Mouse (Mus musculus) gastrocnemius, postnatal 36 days (tissue): ENCODE data around the gene Map3k15. TPM values are rescaled to one million over a fixed set of nuclear protein-coding genes. Genes with fewer than 3 reads are reported as not detected.
A peak's percentile ranks its signal among the peaks of the same experiment; 100 is the strongest.

Source experiments
- DNase-seq, 2 experiments: peaks; one replicate each; pipeline ENCODE4 v3.0.0; 2022
- intact Hi-C: fragments of 180-260 bp; cut with DNase I; formaldehyde crosslinking; loops from one replicate; pipeline ENCODE4 v1.15.1; 2025
- long read RNA-seq, 2 experiments: library from polyadenylated mRNA; stranded (forward); transcript quantifications; one replicate each; pipeline ENCODE4 v2.0.0; 2021
- total RNA-seq, 2 experiments: library from RNA; stranded (reverse); gene quantifications; 2 replicates each; pipeline ENCODE4 v1.2.3; 2021

The Map3k15 gene
- total RNA-seq = under 1 TPM; 0.23 to 0.32 TPM
- long read RNA-seq, experiment 1 = 0 reads
- long read RNA-seq, experiment 2 = 0 reads

GRCm38 (mm10) chrX:159988002-159988960 is at the start of gene Map3k15:
TSS of gene Map3k15 (plus strand) at chrX:159988433.
- peak in 1 of 2 experiments; percentile 36 for DNase-seq
- intact Hi-C loops = loop anchor here (5.0 kb wide), 1 partner anchor 129 kb away; no protein-coding TSS in a partner anchor

- intact Hi-C loops = no loop called here
Measured at GRCm38 (mm10) chrX:159942569-159942968, 45.7 kb upstream of the Map3k15 start.

GRCm38 (mm10) chrX:159943586-159943985 is 44.6 kb upstream of the Map3k15 start:
- intact Hi-C loops = no loop called here
- DNase-seq = no peak

More at GRCm38 (mm10) chrX:159942569-159942968, 45.7 kb upstream of the Map3k15 start:
- DNase-seq = peak; percentile 15 to 35

- no peak for DNase-seq
- intact Hi-C loops = no loop called here
Measured at GRCm38 (mm10) chrX:159953546-159954429, 34.4 kb upstream of the Map3k15 start.

GRCm38 (mm10) chrX:159954430-159954779 is 33.8 kb upstream of the Map3k15 start:
- intact Hi-C loops = no loop called here
- DNase-seq = no peak

- intact Hi-C loops = no loop called here
- no peak for DNase-seq
Measured at GRCm38 (mm10) chrX:159955433-159955832, 32.8 kb upstream of the Map3k15 start.

- intact Hi-C loops = loop anchor here (5.0 to 10.0 kb wide), 2 partner anchors 334 to 427 kb away; partner anchors contain the start of gene Sh3kbp1
- no peak for DNase-seq
Measured at GRCm38 (mm10) chrX:159961385-159961784, 26.8 kb upstream of the Map3k15 start.

- DNase-seq = peak in 1 of 2 experiments; percentile 34
- intact Hi-C loops = loop anchor here (5.0 to 10.0 kb wide), 2 partner anchors 336 to 428 kb away; partner anchors contain the start of gene Sh3kbp1
Measured at GRCm38 (mm10) chrX:159963273-159963672, 25.0 kb upstream of the Map3k15 start.

- intact Hi-C loops = loop anchor here (5.0 to 10.0 kb wide), 2 partner anchors 337 to 429 kb away; partner anchors contain the start of gene Sh3kbp1
- no peak for DNase-seq
Measured at GRCm38 (mm10) chrX:159963925-159964324, 24.3 kb upstream of the Map3k15 start.

GRCm38 (mm10) chrX:159969025-159969424 is 19.2 kb upstream of the Map3k15 start:
- intact Hi-C loops = loop anchor here (10.0 kb wide), 1 partner anchor 434 kb away; no protein-coding TSS in a partner anchor
- no peak for DNase-seq

- intact Hi-C loops = loop anchor here (5.0 kb wide), 1 partner anchor 201 kb away; no protein-coding TSS in a partner anchor
- no peak for DNase-seq
Measured at GRCm38 (mm10) chrX:159971091-159971779, 17.0 kb upstream of the Map3k15 start.

- DNase-seq = no peak
- intact Hi-C loops = loop anchor here (5.0 kb wide), 1 partner anchor 199 kb away; no protein-coding TSS in a partner anchor
Measured at GRCm38 (mm10) chrX:159973730-159974129, 14.5 kb upstream of the Map3k15 start.

GRCm38 (mm10) chrX:159976243-159976642 is 12.0 kb upstream of the Map3k15 start:
- no peak for DNase-seq
- intact Hi-C loops = no loop called here

- intact Hi-C loops = no loop called here
- no peak for DNase-seq
Measured at GRCm38 (mm10) chrX:159995808-159996207, 7.6 kb downstream of the Map3k15 start.

GRCm38 (mm10) chrX:160053306-160053705 is 65.1 kb downstream of the Map3k15 start:
- DNase-seq = no peak
- intact Hi-C loops = no loop called here

GRCm38 (mm10) chrX:160054643-160055042 is 66.4 kb downstream of the Map3k15 start:
- intact Hi-C loops = no loop called here
- DNase-seq = no peak

- no peak for DNase-seq
- intact Hi-C loops = no loop called here
Measured at GRCm38 (mm10) chrX:160091973-160092372, 103.7 kb downstream of the Map3k15 start.

- intact Hi-C loops = no loop called here
- DNase-seq = no peak
Measured at GRCm38 (mm10) chrX:160107817-160108216, 119.6 kb downstream of the Map3k15 start.

GRCm38 (mm10) chrX:160113777-160114176 is 125.5 kb downstream of the Map3k15 start:
- intact Hi-C loops = no loop called here

GRCm38 (mm10) chrX:160116074-160116473 is 127.8 kb downstream of the Map3k15 start:
- intact Hi-C loops = loop anchor here (5.0 kb wide), 1 partner anchor 129 kb away; the partner anchor contains the start of gene Map3k15
- DNase-seq = no peak

More at GRCm38 (mm10) chrX:160113777-160114176, 125.5 kb downstream of the Map3k15 start:
- DNase-seq = no peak
